Mouse (Mus musculus): ENCODE data around the gene Efcab7. TPM values are rescaled to one million over a fixed set of nuclear protein-coding genes. Genes with fewer than 3 reads are reported as not detected.

Efcab7 gene
- polyA plus RNA-seq, 1 experiment from 2014 or later = 27.7 TPM

- 2% methylated on average over 56 of the region's 57 CpGs for WGBS
- peak within 1 kb of the TSS; percentile 82 for H3K27ac ChIP-seq
- H3K4me3 ChIP-seq = peak within 1 kb of the TSS; percentile 65
- H3K4me1 ChIP-seq = peaks cover 7% of the 10 kb centered on the region; the same call in 1 of the 2 replicates
- H3K9ac ChIP-seq = peak within 1 kb of the TSS; percentile 75
- H3K27me3 ChIP-seq = no peaks in the 10 kb centered on the region
- ATAC-seq (ENCODE audit: low FRiP score) = peak; percentile 96
- peak within 1 kb of the TSS; percentile 96 for H3K4me2 ChIP-seq (replicated peaks)
- no peaks in the 10 kb centered on the region for H3K9me3 ChIP-seq (replicated peaks)
- H3K36me3 ChIP-seq = no peaks in the 10 kb centered on the region
These were observed 100.9 kb downstream of the Efcab7 start, which contains the start of gene Itgb3bp for GRCm38 (mm10) chr4:99929613-99930517. Gene Itgb3bp, minus strand, starts transcription at chr4:99929813.

DNA sequence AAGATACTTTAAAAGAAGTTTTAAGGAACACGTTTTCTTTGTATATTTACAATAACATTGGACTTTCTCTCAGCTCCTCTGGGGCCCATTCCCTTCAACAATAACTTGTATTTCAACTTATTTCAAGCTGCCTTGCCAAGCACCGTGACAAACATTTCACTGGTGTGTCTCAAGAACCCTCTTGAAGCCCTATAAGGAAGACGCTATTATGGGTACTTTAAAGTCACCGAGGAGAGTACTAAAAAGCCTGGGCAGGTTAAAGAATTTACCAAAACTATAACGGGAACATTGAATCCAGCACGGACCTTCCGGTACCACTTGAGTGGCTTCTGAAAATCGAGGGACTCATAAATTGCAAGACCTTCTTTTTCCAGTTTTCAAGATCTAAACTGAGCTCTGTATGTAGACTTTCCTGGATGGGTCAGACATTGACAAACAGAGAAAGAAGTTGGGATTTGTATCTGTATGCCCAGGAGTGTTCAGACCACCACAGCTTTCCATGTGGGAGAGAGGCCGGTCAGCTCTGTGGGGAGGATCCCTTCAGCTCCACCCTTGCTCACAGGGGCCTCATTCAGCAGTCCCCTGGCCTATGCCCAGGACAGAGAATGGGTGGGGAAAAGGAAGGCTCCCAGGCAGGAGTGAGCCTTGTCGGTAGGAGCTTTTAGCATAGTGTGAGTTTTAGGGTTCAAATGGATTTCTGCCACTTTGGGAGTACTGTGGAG lies 101.7 kb downstream of the Efcab7 start:
- no peak for ATAC-seq (ENCODE audit: low FRiP score)
- Histone ChIP-seq H3K36me3 (no peaks in the 10 kb centered on the region), H3K4me3 (no peak overlapping the region), H3K27ac (no peak overlapping the region), H3K9me3 (replicated peaks) (no peaks in the 10 kb centered on the region), H3K4me2 (replicated peaks) (peak overlapping the region; percentile 96), H3K4me1 (peaks cover 7% of the 10 kb centered on the region; the same call in 1 of the 2 replicates), H3K9ac (no peak overlapping the region), H3K27me3 (no peaks in the 10 kb centered on the region)
- WGBS = 56% methylated on average over 10 of the region's 10 CpGs

GRCm38 (mm10) chr4:99931240-99931580 lies 102.2 kb downstream of the Efcab7 start:
- 65% methylated on average over 11 of the region's 11 CpGs for WGBS

GRCm38 (mm10) chr4:99931807-99932206 lies 102.8 kb downstream of the Efcab7 start:
- H3K27me3 ChIP-seq = no peaks in the 10 kb centered on the region
- no peak overlapping the region for H3K27ac ChIP-seq
- H3K4me3 ChIP-seq = no peak overlapping the region
- ATAC-seq (ENCODE audit: low FRiP score) = no peak
- peaks cover 7% of the 10 kb centered on the region; the same call in 1 of the 2 replicates for H3K4me1 ChIP-seq
- no peak overlapping the region for H3K9ac ChIP-seq
- H3K36me3 ChIP-seq = no peaks in the 10 kb centered on the region
- H3K9me3 ChIP-seq (replicated peaks) = no peaks in the 10 kb centered on the region
- no peak overlapping the region for H3K4me2 ChIP-seq (replicated peaks)
- 88% methylated on average over 4 of the region's 4 CpGs for WGBS

More at GRCm38 (mm10) chr4:99931240-99931580, 102.2 kb downstream of the Efcab7 start:
- Histone ChIP-seq H3K4me1 (peaks cover 7% of the 10 kb centered on the region; the same call in 1 of the 2 replicates), H3K27me3 (no peaks in the 10 kb centered on the region), H3K4me3 (no peak overlapping the region), H3K27ac (no peak overlapping the region), H3K9me3 (replicated peaks) (no peaks in the 10 kb centered on the region), H3K4me2 (replicated peaks) (no peak overlapping the region), H3K9ac (no peak overlapping the region), H3K36me3 (no peaks in the 10 kb centered on the region)
- no peak for ATAC-seq (ENCODE audit: low FRiP score)

- Histone ChIP-seq H3K36me3 (no peaks in the 10 kb centered on the region), H3K9ac (no peak overlapping the region), H3K9me3 (replicated peaks) (no peaks in the 10 kb centered on the region), H3K4me2 (replicated peaks) (no peak overlapping the region), H3K4me3 (no peak overlapping the region), H3K27me3 (no peaks in the 10 kb centered on the region), H3K4me1 (peaks cover 7% of the 10 kb centered on the region; the same call in 1 of the 2 replicates), H3K27ac (no peak overlapping the region)
- ATAC-seq (ENCODE audit: low FRiP score) = no peak
- WGBS = 94% methylated on average over 7 of the region's 7 CpGs
These were observed 105.9 kb downstream of the Efcab7 start for GRCm38 (mm10) chr4:99934859-99935258.

GRCm38 (mm10) chr4:99936278-99936677 lies 107.3 kb downstream of the Efcab7 start:
- no peaks in the 10 kb centered on the region for H3K9me3 ChIP-seq (replicated peaks)
- H3K9ac ChIP-seq = no peak overlapping the region
- H3K4me2 ChIP-seq (replicated peaks) = no peak overlapping the region
- H3K36me3 ChIP-seq = no peaks in the 10 kb centered on the region
- 90% methylated on average over 5 of the region's 5 CpGs for WGBS
- H3K27ac ChIP-seq = no peak overlapping the region
- no peak for ATAC-seq (ENCODE audit: low FRiP score)
- H3K4me1 ChIP-seq = no peaks in the 10 kb centered on the region
- H3K4me3 ChIP-seq = no peak overlapping the region
- H3K27me3 ChIP-seq = no peaks in the 10 kb centered on the region

GRCm38 (mm10) chr4:99939711-99940505 lies 110.9 kb downstream of the Efcab7 start:
- H3K4me1 ChIP-seq = no peaks in the 10 kb centered on the region
- no peaks in the 10 kb centered on the region for H3K27me3 ChIP-seq
- 0 out of 2 replicates have a peak overlapping the region, but pooled peaks have one; percentile 4 for H3K27ac ChIP-seq
- no peaks in the 10 kb centered on the region for H3K9me3 ChIP-seq (replicated peaks)
- H3K9ac ChIP-seq = no peak overlapping the region
- H3K4me2 ChIP-seq (replicated peaks) = no peak overlapping the region
- ATAC-seq (ENCODE audit: low FRiP score) = no peak
- H3K4me3 ChIP-seq = no peak overlapping the region
- 63% methylated on average over 16 of the region's 16 CpGs for WGBS
- H3K36me3 ChIP-seq = no peaks in the 10 kb centered on the region

DNA sequence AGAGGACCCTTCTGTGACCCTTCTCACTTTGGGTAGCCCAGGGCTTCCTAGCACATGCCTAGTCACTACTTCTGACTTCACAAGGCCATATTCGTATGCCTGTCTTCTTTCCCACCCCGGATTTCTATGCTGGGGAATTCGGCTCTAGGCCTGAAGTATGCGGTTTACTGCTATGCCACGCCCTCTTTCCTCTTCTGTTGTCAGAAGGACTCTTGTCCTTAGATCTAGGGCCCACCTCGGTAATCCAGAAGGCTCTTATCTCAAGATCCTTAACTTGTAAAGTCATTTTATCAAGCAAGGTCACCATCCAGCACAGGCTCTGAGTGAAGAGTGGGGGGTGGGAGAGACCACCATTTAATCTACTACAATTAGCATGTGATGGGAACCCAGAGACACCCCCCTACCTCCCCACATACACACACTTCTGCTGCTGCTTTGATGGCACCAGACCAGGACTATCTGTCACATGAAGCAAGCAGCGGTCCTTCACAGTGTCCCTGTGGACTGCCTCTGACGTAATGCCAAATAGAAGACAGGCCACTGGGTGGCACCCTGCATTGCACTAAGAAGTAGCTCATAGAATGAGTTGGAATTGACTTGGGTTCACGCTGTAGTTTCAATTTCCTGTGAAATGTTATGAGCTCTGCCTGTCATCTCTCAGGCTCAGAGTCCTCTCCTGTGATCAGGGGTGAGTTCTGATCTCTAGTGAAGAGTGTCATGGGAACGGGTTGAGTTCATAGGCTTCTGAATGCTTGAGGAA lies 112.8 kb downstream of the Efcab7 start:
- H3K4me2 ChIP-seq (replicated peaks) = no peak overlapping the region
- H3K27me3 ChIP-seq = no peaks in the 10 kb centered on the region
- ATAC-seq (ENCODE audit: low FRiP score) = no peak
- H3K27ac ChIP-seq = no peak overlapping the region
- WGBS = 83% methylated on average over 10 of the region's 10 CpGs
- no peaks in the 10 kb centered on the region for H3K9me3 ChIP-seq (replicated peaks)
- no peak overlapping the region for H3K9ac ChIP-seq
- H3K36me3 ChIP-seq = no peaks in the 10 kb centered on the region
- no peaks in the 10 kb centered on the region for H3K4me1 ChIP-seq
- H3K4me3 ChIP-seq = no peak overlapping the region

- Histone ChIP-seq H3K27ac (no peak overlapping the region), H3K36me3 (no peaks in the 10 kb centered on the region), H3K9me3 (replicated peaks) (no peaks in the 10 kb centered on the region), H3K4me1 (no peaks in the 10 kb centered on the region), H3K27me3 (no peaks in the 10 kb centered on the region), H3K4me2 (replicated peaks) (no peak overlapping the region), H3K9ac (no peak overlapping the region), H3K4me3 (no peak overlapping the region)
- ATAC-seq (ENCODE audit: low FRiP score) = no peak
- 75% methylated on average over 2 of the region's 2 CpGs for WGBS
These were observed 115.6 kb downstream of the Efcab7 start for GRCm38 (mm10) chr4:99944606-99945005.

- no peak overlapping the region for H3K9ac ChIP-seq
- H3K36me3 ChIP-seq = no peaks in the 10 kb centered on the region
- no peak for ATAC-seq (ENCODE audit: low FRiP score)
- H3K4me1 ChIP-seq = no peaks in the 10 kb centered on the region
- H3K4me3 ChIP-seq = no peak overlapping the region
- WGBS = 92% methylated on average over 7 of the region's 7 CpGs
- no peak overlapping the region for H3K4me2 ChIP-seq (replicated peaks)
- no peaks in the 10 kb centered on the region for H3K27me3 ChIP-seq
- H3K27ac ChIP-seq = no peak overlapping the region
- H3K9me3 ChIP-seq (replicated peaks) = no peaks in the 10 kb centered on the region
These were observed 116.0 kb downstream of the Efcab7 start for GRCm38 (mm10) chr4:99945011-99945410.

- ATAC-seq (ENCODE audit: low FRiP score) = no peak
- Histone ChIP-seq H3K4me2 (replicated peaks) (no peak overlapping the region), H3K4me1 (no peaks in the 10 kb centered on the region), H3K27me3 (no peaks in the 10 kb centered on the region), H3K27ac (no peak overlapping the region), H3K9me3 (replicated peaks) (no peaks in the 10 kb centered on the region), H3K9ac (no peak overlapping the region), H3K36me3 (no peaks in the 10 kb centered on the region), H3K4me3 (no peak overlapping the region)
- 88% methylated on average over 2 of the region's 2 CpGs for WGBS
These were observed 117.5 kb downstream of the Efcab7 start for GRCm38 (mm10) chr4:99946516-99946915.

All from hindbrain, embryonic 12.5 days (tissue).